Mouse (Mus musculus) mature B cell (primary cell): ENCODE measurements around the gene Mynn.

Experiments
- in situ Hi-C: fragments of 300-500 bp; cut with MboI; formaldehyde crosslinking; loops from 2 replicates; pipeline ENCODE4 v1.14.3; 2019

The Mynn gene

DNA sequence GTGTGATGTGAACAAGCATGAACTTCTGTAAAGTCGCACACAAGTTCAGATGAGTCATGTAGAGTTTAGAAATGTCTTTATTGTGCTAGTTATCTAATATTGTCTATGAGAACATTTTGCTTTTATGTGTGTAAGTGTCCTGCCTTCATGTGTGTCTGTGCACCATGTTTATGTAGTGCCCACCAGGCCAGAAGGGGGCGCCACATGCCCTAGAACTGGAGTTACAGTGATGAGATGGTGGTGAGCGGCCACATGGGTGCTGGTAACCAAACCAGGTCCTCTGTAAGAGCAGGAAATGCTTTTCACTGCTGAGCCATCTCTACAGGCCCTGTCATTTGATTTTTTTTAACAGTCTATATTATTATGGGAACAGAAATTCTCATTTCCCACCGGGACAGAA is 33.8 kb downstream of the Mynn start:
- in situ Hi-C loops: no loop called here

DNA sequence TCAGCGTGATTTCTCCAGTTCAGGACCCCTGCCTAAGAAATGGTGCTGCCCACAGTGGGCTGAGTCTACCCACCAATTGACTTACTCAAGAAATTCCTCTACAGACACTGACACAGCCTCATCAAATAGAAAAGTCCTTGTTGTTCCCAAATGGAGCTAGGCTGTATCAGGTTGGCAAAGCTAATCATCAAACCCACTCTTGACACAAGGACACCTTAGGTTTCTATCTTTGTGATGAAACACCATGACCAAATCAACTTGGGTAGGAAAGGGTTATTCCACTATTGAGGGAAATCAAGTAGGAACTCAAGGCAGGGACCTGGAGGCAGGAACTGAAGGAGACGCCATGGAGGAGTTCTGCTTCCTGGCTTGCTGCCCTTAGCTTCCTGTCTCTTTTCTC is 42.3 kb downstream of the Mynn start, which contains the start of gene Lrriq4:
Gene Lrriq4, plus strand, starts transcription at position 301 of the 400 bp plus-strand sequence.
- in situ Hi-C loops: no loop called here

DNA sequence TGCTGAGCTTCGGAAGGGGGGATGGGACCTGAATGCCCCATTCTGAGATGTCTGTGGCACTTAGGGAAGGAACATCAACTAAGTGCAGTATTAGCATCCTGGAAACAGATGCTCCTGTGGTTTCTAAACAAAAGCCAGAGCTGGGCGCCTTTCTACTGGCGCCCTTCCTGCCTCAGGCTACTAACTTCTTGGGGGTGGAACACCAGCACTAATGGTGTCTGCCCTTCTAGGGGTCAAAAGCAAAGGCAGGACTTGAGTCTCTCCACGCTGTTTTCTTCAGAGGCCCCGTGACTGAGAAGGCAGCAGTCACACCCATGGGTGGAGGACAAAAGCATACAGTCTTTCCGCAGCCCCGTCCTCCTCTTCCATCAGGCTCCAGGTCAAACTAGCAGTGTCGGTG is 44.9 kb downstream of the Mynn start:
- in situ Hi-C loops: no loop called here

DNA sequence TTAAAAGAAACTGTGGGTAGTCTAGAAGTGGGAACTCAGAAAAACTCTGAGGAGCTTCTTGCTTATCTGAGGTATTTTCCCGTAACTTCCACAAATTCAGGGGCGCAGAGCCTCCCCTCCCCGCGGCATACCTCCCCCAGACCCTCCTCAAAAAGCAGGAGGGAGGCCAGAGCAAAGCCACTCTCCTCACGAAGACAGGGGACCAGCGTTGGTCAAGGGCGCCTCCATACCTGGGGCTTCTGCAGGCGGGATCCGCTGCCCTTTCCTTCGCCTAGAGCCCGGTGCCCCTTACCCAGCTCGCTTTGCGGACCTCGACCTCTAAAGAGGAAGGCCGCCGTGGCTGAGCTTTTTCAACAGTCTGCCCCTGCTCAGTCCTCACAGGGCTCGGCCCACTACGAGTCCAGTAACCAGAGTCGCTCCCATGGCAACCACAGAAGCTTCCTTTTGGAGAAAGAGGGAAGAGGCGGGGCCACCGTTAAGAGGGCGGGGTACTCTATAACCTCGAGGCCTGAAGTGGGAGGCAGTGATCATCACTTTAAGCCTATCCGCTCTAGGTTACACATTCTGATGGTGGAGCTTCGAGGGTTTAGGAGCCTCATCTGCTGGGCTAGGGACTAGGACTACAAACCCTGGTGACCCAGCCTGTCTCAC is 45.7 kb downstream of the Mynn start, which contains the start of gene Lrrc34:
Gene Lrrc34, minus strand, starts transcription at position 430 of the 651 bp plus-strand sequence.
- in situ Hi-C loops: no loop called here

DNA sequence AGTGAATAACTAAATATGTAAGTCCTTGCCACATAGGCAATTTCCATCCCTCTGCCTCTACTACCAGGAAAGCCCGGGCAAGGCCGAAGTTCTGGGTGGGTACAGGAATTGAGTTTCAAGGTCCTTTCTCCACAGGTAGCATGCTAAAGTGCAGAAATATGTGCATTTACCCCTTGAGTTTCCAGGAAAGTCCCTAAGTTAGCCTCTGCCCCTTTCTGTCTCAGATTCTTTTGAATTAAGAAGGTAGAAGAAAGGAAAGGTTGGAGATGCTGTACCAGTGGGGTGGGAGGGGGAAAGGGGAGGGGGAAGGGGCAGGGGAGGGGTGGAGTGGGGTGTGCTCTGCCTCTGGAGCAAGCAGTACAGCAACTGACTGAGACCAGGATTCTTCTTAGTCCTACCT is 46.6 kb downstream of the Mynn start:
- in situ Hi-C loops: no loop called here

DNA sequence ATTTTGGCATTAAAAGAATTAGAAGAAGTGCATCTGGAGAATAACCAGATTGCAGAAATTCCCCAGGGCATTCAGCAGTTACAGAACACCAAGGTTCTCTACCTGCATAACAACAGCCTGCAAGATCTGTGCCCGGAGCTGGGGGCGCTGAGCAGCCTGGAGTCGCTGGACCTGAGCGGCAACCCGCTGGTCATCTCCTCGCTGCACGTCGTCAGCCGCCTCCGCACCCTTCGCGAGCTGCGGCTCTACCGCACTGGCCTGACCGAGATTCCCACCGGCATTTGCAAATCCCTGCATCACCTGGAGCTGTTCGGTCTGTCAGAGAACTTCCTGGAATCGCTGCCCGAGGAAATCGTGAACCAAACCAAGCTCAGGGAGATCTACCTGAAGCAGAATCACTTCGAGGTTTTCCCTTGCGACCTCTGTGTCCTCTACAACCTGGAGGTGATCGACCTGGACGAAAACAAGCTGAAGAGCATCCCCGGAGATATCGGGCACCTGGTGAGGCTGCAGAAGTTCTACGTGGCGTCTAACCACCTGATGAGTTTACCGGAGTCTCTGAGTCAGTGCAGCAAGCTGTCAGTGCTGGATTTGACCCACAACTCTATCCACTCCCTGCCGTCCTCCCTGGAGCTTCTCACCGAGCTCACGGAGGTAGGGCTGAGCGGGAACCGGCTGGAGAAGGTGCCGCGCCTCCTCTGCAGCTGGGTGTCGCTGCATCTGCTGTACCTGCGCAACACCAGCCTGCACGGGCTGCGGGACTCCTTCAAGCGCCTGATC is 48.4 kb downstream of the Mynn start:
- in situ Hi-C loops: no loop called here

DNA sequence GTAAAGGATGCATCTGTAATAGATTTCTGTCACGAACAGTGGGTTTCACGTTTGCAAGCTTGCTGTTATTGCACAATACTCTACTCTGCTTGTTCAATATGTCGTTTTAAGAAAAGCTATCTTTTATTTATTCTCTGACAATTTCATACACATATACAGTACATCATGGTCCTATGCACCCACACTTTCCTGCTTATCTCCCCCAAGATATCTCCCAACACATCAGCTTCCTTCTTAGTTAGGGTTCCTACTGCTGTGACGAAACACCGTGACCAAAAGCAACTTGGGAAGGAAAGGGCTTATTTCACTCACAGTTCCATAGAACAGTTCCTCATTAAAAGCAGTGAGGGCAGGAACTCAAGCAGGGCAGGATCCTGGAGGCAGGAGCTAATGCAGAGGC is 54.1 kb downstream of the Mynn start:
- in situ Hi-C loops: no loop called here

DNA sequence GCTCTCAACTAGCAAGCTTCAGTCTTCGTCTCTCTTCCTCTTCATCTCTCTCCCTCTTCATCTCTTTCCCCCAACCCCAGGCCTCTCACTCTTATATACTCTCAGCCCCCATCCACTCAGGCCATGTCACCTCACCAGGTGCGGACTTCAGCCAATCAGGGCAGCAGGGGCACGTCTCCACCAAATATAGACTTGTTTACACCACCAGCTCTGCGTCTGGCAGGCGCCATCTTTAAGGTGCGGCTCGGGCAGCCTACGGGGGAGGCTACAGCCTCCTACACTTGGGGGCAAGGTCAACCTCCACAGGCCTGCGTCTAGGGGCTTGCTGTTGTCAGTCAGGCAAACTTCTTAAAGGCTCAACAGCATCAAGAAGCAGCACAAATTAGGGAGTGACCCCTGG is 56.6 kb downstream of the Mynn start:
- in situ Hi-C loops: no loop called here
